Mouse (Mus musculus) embryonic facial prominence, embryonic 15.5 days (tissue): ENCODE measurements around the gene Slc35f3. TPM values are rescaled to one million over a fixed set of nuclear protein-coding genes. Genes with fewer than 3 reads are reported as not detected.

ENCODE experiments used
- ATAC-seq: fragments of 200-750 bp; cut with Nextera tagmentation; 2 replicates; pipeline ENCODE4 v1.8.0; 2017; ENCODE audit warnings: low read depth, moderate TSS enrichment; ENCODE audit not compliant: insufficient number of reproducible peaks, low FRiP score, low TSS enrichment
- H3K27ac ChIP-seq: fragments of 300-500 bp; sonication (generic); replicated peaks from 2 replicates; pipeline ENCODE4 v1.5.1; 2015; ENCODE audit warnings: mild to moderate bottlenecking, inconsistent platforms
- H3K27me3 ChIP-seq: fragments of 300-500 bp; sonication (generic); 2 replicates; pipeline ENCODE4 v1.6.1; 2015; ENCODE audit warnings: inconsistent platforms
- H3K36me3 ChIP-seq: fragments of 300-500 bp; sonication (generic); 2 replicates; pipeline ENCODE4 v1.6.1; 2015; ENCODE audit warnings: mild to moderate bottlenecking, inconsistent platforms
- H3K4me1 ChIP-seq: fragments of 300-500 bp; sonication (generic); 2 replicates; pipeline ENCODE4 v1.6.1; 2015; ENCODE audit warnings: inconsistent platforms
- H3K4me2 ChIP-seq: fragments of 300-500 bp; sonication (generic); replicated peaks from 2 replicates; pipeline ENCODE4 v1.6.1; 2015; ENCODE audit warnings: mild to moderate bottlenecking, inconsistent platforms
- H3K4me3 ChIP-seq: fragments of 300-500 bp; sonication (generic); replicated peaks from 2 replicates; pipeline ENCODE4 v1.5.1; 2015; ENCODE audit warnings: mild to moderate bottlenecking, inconsistent platforms
- H3K9ac ChIP-seq: fragments of 300-500 bp; sonication (generic); 2 replicates; pipeline ENCODE4 v1.6.1; 2015; ENCODE audit warnings: inconsistent platforms
- H3K9me3 ChIP-seq: fragments of 300-500 bp; sonication (generic); replicated peaks from 2 replicates; pipeline ENCODE4 v1.6.1; 2016; ENCODE audit warnings: inconsistent platforms
- WGBS: fragments of 180-500 bp; shearing (Covaris S2); methylation state at CpG from one replicate; pipeline ENCODE4 v1.1.7; 2015; 5-methylcytosine and 5-hydroxymethylcytosine counted together
- polyA plus RNA-seq: library from polyadenylated mRNA; unstranded; fragments of >200 nt; fragmentation: Nextera tagmentation; extraction: Ambion mirVana; gene quantifications from 2 replicates; pipeline ENCODE4 v1.2.1, GENCODE M21; 2015

Slc35f3 gene
- polyA plus RNA-seq, 1 experiment from 2014 or later = 0.63 TPM

DNA sequence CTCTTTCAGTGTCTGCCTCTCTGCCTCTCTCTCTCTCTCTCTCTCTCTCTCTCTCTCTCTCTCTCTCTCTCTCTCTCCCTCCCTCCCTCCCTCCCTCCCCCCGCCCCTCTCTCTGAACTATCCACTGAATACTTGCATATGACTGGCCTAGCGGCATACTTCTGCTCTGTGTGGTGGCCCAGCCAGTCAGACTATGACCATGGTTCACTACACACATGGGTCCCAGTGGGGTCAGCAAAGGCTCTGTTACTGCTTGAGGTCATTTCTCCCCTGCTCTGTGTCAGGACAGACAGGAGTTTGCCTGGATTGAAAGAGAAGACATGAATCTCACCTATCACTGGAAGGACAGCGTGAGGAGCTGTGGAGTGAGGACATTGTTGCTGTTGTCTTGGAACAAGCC lies 40.5 kb downstream of the Slc35f3 start:
- H3K27ac ChIP-seq = no peak overlapping the region
- H3K9ac ChIP-seq = no peak overlapping the region
- no peaks in the 10 kb centered on the region for H3K27me3 ChIP-seq
- H3K4me1 ChIP-seq = no peaks in the 10 kb centered on the region
- 81% methylated on average over 2 of the region's 3 CpGs for WGBS
- H3K9me3 ChIP-seq = no peaks in the 10 kb centered on the region
- no peaks in the 10 kb centered on the region for H3K36me3 ChIP-seq
- H3K4me3 ChIP-seq = no peak overlapping the region
- no peak overlapping the region for H3K4me2 ChIP-seq
- no peak for ATAC-seq

DNA sequence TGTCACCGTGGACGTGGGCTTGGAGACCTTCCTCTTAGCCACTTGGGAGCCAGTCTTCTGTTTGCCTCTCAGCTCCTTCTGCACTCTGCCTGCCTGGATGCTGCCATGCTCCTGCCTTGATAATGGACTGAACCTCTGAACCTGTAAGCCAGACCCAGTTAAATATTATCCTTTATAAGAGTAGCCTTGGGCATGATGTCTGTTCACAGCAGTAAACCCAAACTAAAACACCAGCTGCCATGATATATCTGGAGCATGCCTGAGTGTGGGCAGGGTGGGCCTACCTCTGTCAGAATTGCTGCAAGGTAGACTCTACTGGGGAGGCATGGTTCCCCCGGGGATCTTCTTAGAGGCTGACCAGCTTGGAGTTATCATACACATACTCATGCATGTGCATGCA lies 41.0 kb downstream of the Slc35f3 start:
- no peaks in the 10 kb centered on the region for H3K9me3 ChIP-seq
- ATAC-seq = no peak

DNA sequence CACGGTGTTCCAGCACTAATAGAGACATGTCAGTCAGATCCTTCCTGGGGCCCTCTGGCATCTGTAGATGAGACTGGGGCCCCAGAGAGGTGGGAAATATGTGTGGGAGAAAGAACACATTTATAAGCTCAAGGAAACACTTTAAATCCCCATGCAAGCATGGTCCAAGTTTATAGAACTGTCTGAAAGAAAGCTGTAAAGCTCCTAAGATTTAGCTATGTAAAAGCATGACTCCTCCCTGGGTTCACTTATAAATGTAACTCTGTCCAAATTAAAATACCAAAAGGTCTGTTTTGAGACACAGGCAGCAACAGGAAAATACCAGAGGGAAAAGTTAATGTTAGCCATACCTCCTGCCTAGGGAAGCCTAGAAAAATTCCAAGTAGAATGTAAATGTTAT lies 42.8 kb downstream of the Slc35f3 start:
- Histone ChIP-seq H3K9ac (no peak overlapping the region), H3K4me2 (no peak overlapping the region), H3K27me3 (no peaks in the 10 kb centered on the region), H3K27ac (no peak overlapping the region), H3K9me3 (no peaks in the 10 kb centered on the region), H3K4me3 (no peak overlapping the region), H3K36me3 (no peaks in the 10 kb centered on the region), H3K4me1 (no peaks in the 10 kb centered on the region)
- WGBS = 36% methylated on average over 1 of the region's 1 CpGs
- no peak for ATAC-seq

More for the DNA sequence above, 41.0 kb downstream of the Slc35f3 start:
- Histone ChIP-seq H3K27me3 (no peaks in the 10 kb centered on the region), H3K4me1 (no peaks in the 10 kb centered on the region), H3K4me2 (no peak overlapping the region), H3K9ac (no peak overlapping the region), H3K27ac (no peak overlapping the region), H3K4me3 (no peak overlapping the region), H3K36me3 (no peaks in the 10 kb centered on the region)
- WGBS = 76% methylated on average over 3 of the region's 3 CpGs

DNA sequence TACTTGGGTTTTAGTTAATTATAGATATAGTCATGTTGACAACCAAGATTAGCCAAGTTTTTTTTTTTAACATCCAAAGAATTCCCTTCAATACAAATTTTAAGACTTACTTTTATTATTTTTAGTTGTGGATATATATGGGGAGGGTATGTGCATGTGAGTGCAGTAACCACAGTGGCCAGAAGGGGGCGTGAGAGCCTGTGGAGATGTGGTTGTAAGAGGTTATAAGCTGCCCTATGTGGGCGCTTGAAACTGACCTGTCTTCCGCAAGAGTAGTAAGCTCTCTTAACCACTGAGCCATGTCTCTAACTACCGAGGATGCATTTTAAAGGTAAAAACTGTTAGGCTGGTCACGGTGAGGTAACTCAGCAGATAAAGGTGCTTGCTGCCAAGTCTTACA lies 45.1 kb downstream of the Slc35f3 start:
- Histone ChIP-seq H3K9me3 (no peaks in the 10 kb centered on the region), H3K4me3 (no peak overlapping the region), H3K36me3 (no peaks in the 10 kb centered on the region), H3K4me1 (no peaks in the 10 kb centered on the region), H3K4me2 (no peak overlapping the region), H3K27me3 (no peaks in the 10 kb centered on the region), H3K27ac (no peak overlapping the region), H3K9ac (no peak overlapping the region)
- ATAC-seq = no peak
- WGBS = 82% methylated on average over 5 of the region's 5 CpGs

DNA sequence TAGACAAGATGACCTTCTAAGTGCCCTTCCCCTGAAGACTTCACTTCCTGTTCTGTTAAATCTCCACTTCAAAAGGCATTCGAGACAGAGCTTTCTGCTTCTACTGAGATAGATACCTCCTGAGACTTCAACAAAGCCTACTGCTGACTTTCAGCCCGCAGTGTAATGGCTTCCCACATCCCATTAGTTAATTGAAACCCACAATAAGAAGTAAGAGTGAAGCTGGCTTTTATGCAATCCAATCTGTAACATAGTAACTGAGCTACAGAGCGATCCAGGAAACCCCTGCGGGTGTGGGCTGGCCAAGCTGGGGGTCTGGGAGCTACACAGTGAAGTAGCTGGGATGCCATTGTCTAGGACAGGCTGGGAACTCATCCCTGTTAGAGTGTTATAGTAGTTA lies 46.7 kb downstream of the Slc35f3 start:
- no peaks in the 10 kb centered on the region for H3K4me1 ChIP-seq
- no peak for ATAC-seq
- no peaks in the 10 kb centered on the region for H3K27me3 ChIP-seq
- H3K9me3 ChIP-seq = no peaks in the 10 kb centered on the region
- H3K4me2 ChIP-seq = no peak overlapping the region
- no peak overlapping the region for H3K9ac ChIP-seq
- H3K36me3 ChIP-seq = no peaks in the 10 kb centered on the region
- WGBS = 39% methylated on average over 4 of the region's 4 CpGs
- H3K4me3 ChIP-seq = no peak overlapping the region
- no peak overlapping the region for H3K27ac ChIP-seq

DNA sequence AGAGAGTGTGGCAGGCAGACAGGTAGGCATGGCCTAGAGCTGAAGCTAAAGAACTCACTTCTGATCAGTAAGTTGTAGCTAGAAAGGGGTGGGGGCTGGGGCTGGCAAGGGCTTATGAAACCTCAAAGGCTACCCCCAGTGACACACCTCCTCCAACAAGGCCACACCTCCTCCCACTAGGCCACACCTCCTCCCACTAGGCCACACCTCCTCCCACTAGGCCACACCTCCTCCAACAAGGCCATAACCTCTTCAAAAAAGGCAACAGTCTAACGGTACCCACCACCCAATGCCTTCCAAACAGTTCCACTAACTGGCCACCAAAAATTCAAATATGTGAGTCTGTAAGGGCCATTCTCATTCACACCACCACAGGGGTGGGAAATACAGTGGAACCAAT lies 54.9 kb downstream of the Slc35f3 start:
- no peak overlapping the region for H3K4me2 ChIP-seq
- 75% methylated on average over 1 of the region's 1 CpGs for WGBS

DNA sequence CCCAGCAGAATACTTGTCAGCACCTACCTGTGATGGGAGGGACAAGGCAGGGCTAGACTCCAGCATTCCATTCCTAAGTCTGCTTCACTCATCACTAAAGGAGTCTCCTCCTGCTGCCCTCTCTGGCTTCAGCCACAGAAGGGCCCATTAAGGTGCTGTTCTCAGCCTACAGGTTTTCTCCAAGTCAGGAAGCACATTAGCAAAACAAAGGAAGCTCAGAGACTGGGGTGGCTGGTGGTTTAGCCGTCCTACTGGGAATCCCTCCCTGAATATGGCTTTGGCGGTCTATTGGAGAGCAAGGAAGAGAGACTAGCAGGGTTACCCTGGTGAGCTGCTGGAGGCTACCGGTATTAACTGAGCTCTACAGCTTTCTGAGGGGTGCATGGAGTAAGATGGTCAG lies 59.6 kb downstream of the Slc35f3 start:
- no peaks in the 10 kb centered on the region for H3K9me3 ChIP-seq
- H3K36me3 ChIP-seq = no peaks in the 10 kb centered on the region
- WGBS = 21% methylated on average over 3 of the region's 3 CpGs
- no peak overlapping the region for H3K9ac ChIP-seq
- no peak for ATAC-seq
- H3K4me1 ChIP-seq = no peaks in the 10 kb centered on the region
- no peak overlapping the region for H3K27ac ChIP-seq
- no peaks in the 10 kb centered on the region for H3K27me3 ChIP-seq
- H3K4me2 ChIP-seq = no peak overlapping the region
- H3K4me3 ChIP-seq = no peak overlapping the region

More for the DNA sequence above, 54.9 kb downstream of the Slc35f3 start:
- no peak for ATAC-seq
- no peak overlapping the region for H3K27ac ChIP-seq
- no peaks in the 10 kb centered on the region for H3K9me3 ChIP-seq
- H3K4me1 ChIP-seq = no peaks in the 10 kb centered on the region
- no peaks in the 10 kb centered on the region for H3K36me3 ChIP-seq
- H3K9ac ChIP-seq = no peak overlapping the region
- no peak overlapping the region for H3K4me3 ChIP-seq
- H3K27me3 ChIP-seq = no peaks in the 10 kb centered on the region

DNA sequence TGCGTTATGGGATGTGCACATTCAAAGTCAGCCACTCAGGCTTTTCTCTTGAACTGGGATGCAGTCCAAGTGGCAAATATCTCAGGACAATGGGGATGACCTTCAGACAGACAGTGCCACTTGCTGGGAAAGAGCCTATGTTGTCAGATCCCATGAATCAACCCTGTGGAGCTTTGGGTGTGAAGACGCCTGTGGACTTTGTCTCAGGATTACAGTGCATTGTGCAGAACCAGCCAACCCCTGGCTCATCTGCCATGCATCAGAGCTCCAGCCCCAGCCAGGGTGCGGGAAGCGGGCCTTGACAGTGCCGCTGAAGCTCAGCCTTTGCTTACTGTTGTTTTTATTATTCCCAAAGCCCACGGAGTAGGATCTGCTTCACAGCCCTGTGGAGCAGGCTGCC lies 60.9 kb downstream of the Slc35f3 start:
- H3K27ac ChIP-seq = no peak overlapping the region
- no peak overlapping the region for H3K4me3 ChIP-seq
- H3K9ac ChIP-seq = no peak overlapping the region
- ATAC-seq = no peak
- WGBS = 69% methylated on average over 6 of the region's 6 CpGs
- H3K9me3 ChIP-seq = no peaks in the 10 kb centered on the region
- H3K4me1 ChIP-seq = no peaks in the 10 kb centered on the region
- H3K4me2 ChIP-seq = no peak overlapping the region
- H3K36me3 ChIP-seq = no peaks in the 10 kb centered on the region
- H3K27me3 ChIP-seq = no peaks in the 10 kb centered on the region

DNA sequence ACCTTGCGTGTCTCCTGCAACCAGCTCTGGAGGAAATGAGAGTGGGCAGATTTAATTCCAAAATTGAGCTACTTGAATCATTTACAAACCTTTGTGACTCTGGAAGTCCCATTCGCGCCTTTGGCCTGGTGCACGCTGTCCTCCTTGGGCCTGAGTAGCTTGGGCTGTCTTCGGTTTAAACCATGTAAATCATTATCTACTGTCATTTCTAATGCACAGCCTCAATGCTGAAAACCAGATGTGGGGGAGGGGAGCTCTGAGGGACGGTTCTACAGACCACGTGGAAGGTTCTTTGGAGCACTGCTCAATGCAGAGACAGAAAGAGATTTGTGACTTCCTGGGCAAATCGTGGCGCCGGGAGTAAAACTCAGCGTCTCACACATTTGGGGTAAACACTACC lies 61.7 kb downstream of the Slc35f3 start:
- Histone ChIP-seq H3K4me1 (no peaks in the 10 kb centered on the region), H3K36me3 (no peaks in the 10 kb centered on the region), H3K9me3 (no peaks in the 10 kb centered on the region), H3K9ac (no peak overlapping the region), H3K4me2 (no peak overlapping the region), H3K27me3 (no peaks in the 10 kb centered on the region), H3K27ac (no peak overlapping the region), H3K4me3 (no peak overlapping the region)
- WGBS = 67% methylated on average over 11 of the region's 11 CpGs
- ATAC-seq = no peak

DNA sequence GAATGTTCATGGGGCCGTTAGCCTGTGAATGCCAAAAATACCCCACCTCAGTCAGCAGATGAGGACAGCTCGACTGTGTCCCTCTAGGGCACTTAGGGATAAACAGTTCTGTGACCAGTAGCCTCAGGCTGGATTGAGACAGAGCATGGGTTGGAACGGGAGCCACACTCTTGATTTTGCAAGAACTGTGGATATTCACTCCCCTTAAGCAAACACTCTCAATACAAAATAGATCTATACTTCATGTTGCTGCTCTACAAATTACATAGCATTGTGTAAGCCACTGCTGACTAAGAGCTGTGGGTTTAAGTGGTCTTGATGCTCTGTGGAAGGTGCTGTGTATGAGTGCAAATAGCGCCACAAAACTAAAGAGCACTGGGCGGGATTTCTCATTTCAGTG lies 62.3 kb downstream of the Slc35f3 start:
- ATAC-seq = no peak
- Histone ChIP-seq H3K36me3 (no peaks in the 10 kb centered on the region), H3K27me3 (no peaks in the 10 kb centered on the region), H3K27ac (no peak overlapping the region), H3K9me3 (no peaks in the 10 kb centered on the region), H3K4me2 (no peak overlapping the region), H3K4me1 (no peaks in the 10 kb centered on the region), H3K4me3 (no peak overlapping the region), H3K9ac (no peak overlapping the region)
- 61% methylated on average over 5 of the region's 5 CpGs for WGBS

DNA sequence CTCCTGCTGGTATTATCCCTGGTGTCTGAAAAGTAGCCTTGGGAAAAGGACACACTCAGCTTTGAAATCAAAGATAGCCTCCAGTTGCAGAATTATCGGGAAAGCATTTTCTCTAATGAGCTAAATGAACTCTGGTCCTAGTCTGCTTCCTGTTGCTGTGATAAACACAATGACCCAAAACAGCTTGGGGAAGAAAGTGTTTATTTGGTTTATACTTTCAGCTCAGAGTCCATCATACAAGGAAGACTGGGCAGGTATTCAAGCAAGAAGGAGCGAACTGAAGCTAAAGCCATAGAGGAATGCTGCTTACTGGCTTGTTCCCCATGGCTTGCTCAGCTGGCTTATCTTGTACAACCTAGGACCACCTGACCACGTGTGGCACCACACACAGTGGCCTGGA lies 67.9 kb downstream of the Slc35f3 start:
- Histone ChIP-seq H3K4me1 (no peaks in the 10 kb centered on the region), H3K9ac (no peak overlapping the region), H3K27ac (no peak overlapping the region), H3K27me3 (no peaks in the 10 kb centered on the region), H3K36me3 (no peaks in the 10 kb centered on the region), H3K4me3 (no peak overlapping the region), H3K4me2 (no peak overlapping the region), H3K9me3 (no peaks in the 10 kb centered on the region)
- ATAC-seq = no peak
- 69% methylated on average over 3 of the region's 3 CpGs for WGBS

DNA sequence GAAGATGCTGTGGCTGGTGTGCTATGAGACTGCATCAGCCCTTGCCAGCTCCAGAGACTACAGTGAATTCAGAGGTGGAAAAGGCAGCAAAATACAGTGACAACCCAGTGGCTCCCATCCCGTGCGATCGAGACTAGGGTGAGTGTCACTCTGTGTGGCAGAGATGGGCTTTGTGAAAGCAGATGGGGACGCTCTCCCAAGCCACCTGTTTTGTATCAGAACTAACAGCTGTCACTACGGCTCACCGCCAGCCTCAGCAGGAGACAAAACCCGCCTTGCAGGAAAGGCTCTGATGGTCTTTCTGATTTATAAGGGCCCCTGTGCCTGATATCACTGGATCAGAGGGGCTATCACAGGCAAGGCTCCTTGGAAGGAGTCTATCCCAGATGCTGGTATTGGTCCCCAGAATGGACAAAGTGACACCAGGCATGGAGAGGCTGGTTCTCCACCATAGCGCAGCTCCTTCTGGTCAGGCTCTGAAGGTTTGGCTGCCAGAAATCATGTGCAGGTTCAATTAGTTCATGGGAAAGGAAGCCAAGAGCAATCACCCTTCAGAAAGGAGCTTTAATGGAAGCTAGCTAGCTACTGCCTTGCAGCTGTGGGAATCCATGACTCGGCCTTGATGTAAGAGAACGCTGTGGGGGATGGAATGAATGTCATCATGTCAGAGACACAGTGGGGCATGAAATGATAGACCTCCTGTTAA lies 70.1 kb downstream of the Slc35f3 start:
- Histone ChIP-seq H3K27me3 (no peaks in the 10 kb centered on the region), H3K36me3 (no peaks in the 10 kb centered on the region), H3K9me3 (no peaks in the 10 kb centered on the region), H3K4me3 (no peak overlapping the region), H3K9ac (no peak overlapping the region), H3K27ac (no peak overlapping the region), H3K4me1 (no peaks in the 10 kb centered on the region), H3K4me2 (no peak overlapping the region)
- WGBS = 69% methylated on average over 10 of the region's 10 CpGs
- ATAC-seq = no peak
